14 mouse cellular contexts compared by ENCODE assay signal in genomic region chr6:126569809-126570208, GRCm38 (mm10). TPM values are rescaled to one million over a fixed set of nuclear protein-coding genes. Genes with fewer than 3 reads are reported as not detected.
A peak's percentile ranks its signal among the peaks of the same experiment; 100 is the strongest.
DNase-seq lines count a peak whose midpoint lies in the region; TF ChIP-seq lines count a peak whose summit lies in the region.
"Had no signal": no experiment of that assay in that cellular context is flagged by ENCODE, and none has a peak within 500 bp of the region (broad histone marks: within the 10 kb centered on the region; RNA-seq: fewer than 3 reads in every experiment).

No protein-coding gene starts in this region.

- no peaks in the 10 kb centered on the region for H3K79me2 ChIP-seq in C2C12 (ENCODE audit: control insufficient read depth, insufficient read depth)

- H3K36me3 ChIP-seq in C2C12 (ENCODE audit: control insufficient read depth, insufficient read depth): no peaks in the 10 kb centered on the region
- H3K36me3 ChIP-seq: limb, embryonic 13.5 days; midbrain, embryonic 10.5 days had no signal

- no peaks in the 10 kb centered on the region for H3K27me3 ChIP-seq in C2C12 (ENCODE audit: control insufficient read depth, insufficient read depth, insufficient read length)
- H3K27me3 ChIP-seq: limb, embryonic 13.5 days had no signal

- no peaks in the 10 kb centered on the region for H3K79me3 ChIP-seq in C2C12 (ENCODE audit: low read depth)

- H3ac ChIP-seq in C2C12 (ENCODE audit: control insufficient read depth, insufficient read length, low read depth): no peak overlapping the region

- TF ChIP-seq CTCF in C2C12 (IDR thresholded peaks at IDR 0.05; ENCODE audit: control insufficient read depth, insufficient read depth, insufficient read length): no peak

- peak; percentile 10 for DNase-seq in adrenal gland, postnatal 10 days
- no peak for DNase-seq in adrenal gland, postnatal 4 days (ENCODE audit: low spot score in 2 of 2)
- DNase-seq in cerebellum, postnatal 14 days: peak; percentile 53 to 60
- peak; percentile 83 to 86 for DNase-seq in left cerebral cortex, adult 9 months (ENCODE audit: low spot score in 2 of 2)
- no peak for DNase-seq in urinary bladder, postnatal 25 days (ENCODE audit: low spot score)
- no peak for DNase-seq in kidney, postnatal 4 days
- DNase-seq in testis, postnatal 10 days (ENCODE audit: low spot score): no peak
- DNase-seq: B cell, adult 2 months; kidney, adult 8-10 months; lung, embryonic 14.5 days; retina, postnatal 1 day had no signal

- H3K4me3 ChIP-seq in C2C12 (ENCODE audit: insufficient read depth, poor library complexity, severe bottlenecking): no peak overlapping the region
- H3K4me3 ChIP-seq: limb, embryonic 13.5 days; midbrain, embryonic 10.5 days had no signal

TF ChIP-seq in C2C12, 6 proteins besides CTCF, POLR2A, EP300 and RAD21:
- TF ChIP-seq MAX (IDR thresholded peaks at IDR 0.05) (no peak), FOSL1 (IDR thresholded peaks at IDR 0.05; ENCODE audit: insufficient read depth, low read length, poor library complexity, severe bottlenecking) (peak; percentile 63), MYOD1 (IDR thresholded peaks at IDR 0.05; ENCODE audit: control insufficient read depth, insufficient read length, low read depth) (no peak)
TF ChIP-seq in C2C12: peak in this region for 1.

RNA-seq across cellular contexts. Expression of gene Kcna5, which starts 34.6 kb away (rescaled TPM):
- total RNA-seq in adrenal gland, postnatal 10 days (2021): 10 to 100 TPM in 1 of 2 experiments, 1 to 10 TPM in 1; 5.1 to 10.1 TPM
- total RNA-seq in adrenal gland, postnatal 4 days (2021): 1 to 10 TPM; 6.3 to 6.8 TPM
- polyA plus RNA-seq in C2C12 (2012; fragmentation: generic; extraction: Trizol): not detected

Comparison
In these comparisons a context has a peak if more than half of its experiments do, and no peak if none do; other contexts are left out.
1. DNase-seq: peak in adrenal gland, postnatal 10 days (single experiment), cerebellum, postnatal 14 days (2 of 2) and left cerebral cortex, adult 9 months (2 of 2); none in adrenal gland, postnatal 4 days (0 of 2), urinary bladder, postnatal 25 days (single experiment), kidney, postnatal 4 days (0 of 2) and testis, postnatal 10 days (single experiment).